Mouse (Mus musculus): ENCODE data around the gene Atp9a. TPM values are rescaled to one million over a fixed set of nuclear protein-coding genes. Genes with fewer than 3 reads are reported as not detected.

The Atp9a gene
- polyA plus RNA-seq, 1 experiment: 13.2 TPM

- Histone ChIP-seq H3K4me1 (ENCODE audit: control insufficient read depth, insufficient read depth, insufficient read length) (peaks cover 23% of the 10 kb centered on the region; the same call in 1 of the 2 replicates), H3K4me3 (ENCODE audit: extremely low read depth, insufficient read depth, insufficient read length) (peak overlapping the region; percentile 72), H3K27ac (ENCODE audit: insufficient read depth, low read length) (peak overlapping the region; percentile 76), H3K36me3 (ENCODE audit: control insufficient read depth, insufficient read depth, low read length) (no peaks in the 10 kb centered on the region), H3K27me3 (ENCODE audit: control insufficient read depth, insufficient read depth, low read length) (no peaks in the 10 kb centered on the region)
- TF ChIP-seq CTCF (IDR thresholded peaks at IDR 0.05; ENCODE audit: extremely low read depth, insufficient read depth, insufficient read length, insufficient replicate concordance) (no peak), POLR2A (IDR thresholded peaks at IDR 0.05; ENCODE audit: low read depth, low read length) (no peak)
- DNase-seq (ENCODE audit: low read depth in 1 of 2, low spot score in 2 of 2): peak in 1 of 2 experiments; percentile 30
- WGBS: 3% methylated on average over 21 of the region's 21 CpGs
Measured at GRCm38 (mm10) chr2:168589368-168590167, 152.6 kb downstream of the Atp9a start.

DNA sequence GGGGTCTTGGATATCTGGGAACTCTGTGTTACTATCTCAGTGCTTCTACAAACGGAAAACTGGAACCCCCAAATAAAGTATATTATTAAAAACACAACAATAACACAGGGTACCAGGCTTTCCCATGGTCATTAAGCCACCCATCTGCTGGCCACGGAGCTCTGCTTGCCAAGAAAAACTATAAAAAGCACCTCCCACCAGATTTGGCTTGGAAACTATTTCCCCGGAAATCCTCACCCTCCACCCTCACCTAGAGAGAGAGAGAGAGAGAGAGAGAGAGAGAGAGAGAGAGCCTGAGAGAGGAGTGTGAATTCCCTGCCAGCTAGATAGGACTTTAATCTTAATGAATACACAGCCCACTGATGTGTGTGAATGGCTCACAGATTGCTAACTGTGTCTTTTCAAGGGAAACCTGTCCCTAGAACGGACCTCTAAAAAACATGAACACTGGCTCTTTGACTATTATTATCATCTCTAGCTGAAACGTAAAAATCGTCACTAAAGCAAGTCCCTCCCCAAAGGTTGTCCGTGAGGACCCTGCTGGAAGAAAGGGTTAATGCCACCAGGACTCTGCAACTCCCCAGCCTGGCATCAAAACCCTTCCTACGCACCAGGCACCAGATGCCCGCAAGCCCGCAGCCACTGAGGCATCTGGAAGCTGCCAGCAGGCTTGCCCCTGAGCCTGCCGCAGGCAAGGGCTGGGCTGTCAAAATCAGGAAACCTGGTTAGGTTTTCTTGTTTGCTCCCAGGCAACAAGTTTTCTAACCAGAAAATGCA is 153.4 kb downstream of the Atp9a start:
- Histone ChIP-seq H3K4me1 (ENCODE audit: control insufficient read depth, insufficient read depth, insufficient read length) (peaks cover 30% of the 10 kb centered on the region; the same call in 1 of the 2 replicates), H3K27me3 (ENCODE audit: control insufficient read depth, insufficient read depth, low read length) (no peaks in the 10 kb centered on the region), H3K4me3 (ENCODE audit: extremely low read depth, insufficient read depth, insufficient read length) (peak overlapping the region; percentile 72), H3K27ac (ENCODE audit: insufficient read depth, low read length) (peak overlapping the region; percentile 76; the same call in 1 of the 2 replicates), H3K36me3 (ENCODE audit: control insufficient read depth, insufficient read depth, low read length) (no peaks in the 10 kb centered on the region)
- no peak for DNase-seq (ENCODE audit: low read depth in 1 of 2, low spot score in 2 of 2)
- WGBS: 19% methylated on average over 11 of the region's 11 CpGs
- no peak for TF ChIP-seq CTCF (IDR thresholded peaks at IDR 0.05; ENCODE audit: extremely low read depth, insufficient read depth, insufficient read length, insufficient replicate concordance)
- no peak for TF ChIP-seq POLR2A (IDR thresholded peaks at IDR 0.05; ENCODE audit: low read depth, low read length)

DNA sequence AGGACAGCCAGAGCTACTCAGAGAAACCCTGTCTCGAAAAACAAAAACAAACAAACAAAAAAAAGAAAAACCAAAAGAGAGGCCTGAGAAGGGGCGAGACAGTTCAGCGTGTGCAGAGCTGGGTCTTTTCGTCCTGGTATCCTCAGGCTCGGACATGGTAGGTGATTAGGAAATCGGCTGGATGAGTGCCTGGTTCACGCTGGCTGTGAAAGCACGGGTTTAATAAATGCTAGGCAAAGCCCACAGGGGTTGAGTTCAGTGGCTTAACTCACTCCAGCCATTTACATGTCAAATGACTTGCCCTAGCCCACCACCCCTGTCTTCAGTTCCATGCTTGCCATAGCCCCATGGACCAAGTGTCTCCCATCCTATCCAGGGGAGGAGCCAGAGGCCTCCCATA is 155.1 kb downstream of the Atp9a start:
- peaks cover 40% of the 10 kb centered on the region; the same call in 1 of the 2 replicates for H3K4me1 ChIP-seq (ENCODE audit: control insufficient read depth, insufficient read depth, insufficient read length)
- TF ChIP-seq CTCF (IDR thresholded peaks at IDR 0.05; ENCODE audit: extremely low read depth, insufficient read depth, insufficient read length, insufficient replicate concordance) (no peak), POLR2A (IDR thresholded peaks at IDR 0.05; ENCODE audit: low read depth, low read length) (no peak)
- H3K27me3 ChIP-seq (ENCODE audit: control insufficient read depth, insufficient read depth, low read length): no peaks in the 10 kb centered on the region
- no peaks in the 10 kb centered on the region for H3K36me3 ChIP-seq (ENCODE audit: control insufficient read depth, insufficient read depth, low read length)
- DNase-seq (ENCODE audit: low read depth in 1 of 2, low spot score in 2 of 2): no peak
- WGBS: 89% methylated on average over 8 of the region's 8 CpGs
- H3K4me3 ChIP-seq (ENCODE audit: extremely low read depth, insufficient read depth, insufficient read length): no peak overlapping the region
- H3K27ac ChIP-seq (ENCODE audit: insufficient read depth, low read length): no peak overlapping the region

GRCm38 (mm10) chr2:168586512-168586911 is 155.7 kb downstream of the Atp9a start:
- 93% methylated on average over 12 of the region's 12 CpGs for WGBS
- Histone ChIP-seq H3K4me3 (ENCODE audit: extremely low read depth, insufficient read depth, insufficient read length) (no peak overlapping the region), H3K4me1 (ENCODE audit: control insufficient read depth, insufficient read depth, insufficient read length) (peaks cover 40% of the 10 kb centered on the region; the same call in 1 of the 2 replicates), H3K27me3 (ENCODE audit: control insufficient read depth, insufficient read depth, low read length) (no peaks in the 10 kb centered on the region), H3K36me3 (ENCODE audit: control insufficient read depth, insufficient read depth, low read length) (no peaks in the 10 kb centered on the region), H3K27ac (ENCODE audit: insufficient read depth, low read length) (no peak overlapping the region)
- TF ChIP-seq CTCF (IDR thresholded peaks at IDR 0.05; ENCODE audit: extremely low read depth, insufficient read depth, insufficient read length, insufficient replicate concordance): no peak
- TF ChIP-seq POLR2A (IDR thresholded peaks at IDR 0.05; ENCODE audit: low read depth, low read length): no peak
- no peak for DNase-seq (ENCODE audit: low read depth in 1 of 2, low spot score in 2 of 2)

GRCm38 (mm10) chr2:168584857-168585256 is 157.4 kb downstream of the Atp9a start:
- no peak for DNase-seq (ENCODE audit: low read depth in 1 of 2, low spot score in 2 of 2)
- Histone ChIP-seq H3K4me3 (ENCODE audit: extremely low read depth, insufficient read depth, insufficient read length) (no peak overlapping the region), H3K4me1 (ENCODE audit: control insufficient read depth, insufficient read depth, insufficient read length) (peaks cover 39% of the 10 kb centered on the region; the same call in 1 of the 2 replicates), H3K27ac (ENCODE audit: insufficient read depth, low read length) (no peak overlapping the region), H3K27me3 (ENCODE audit: control insufficient read depth, insufficient read depth, low read length) (no peaks in the 10 kb centered on the region), H3K36me3 (ENCODE audit: control insufficient read depth, insufficient read depth, low read length) (no peaks in the 10 kb centered on the region)
- 37% methylated on average over 6 of the region's 6 CpGs for WGBS
- TF ChIP-seq POLR2A (IDR thresholded peaks at IDR 0.05; ENCODE audit: low read depth, low read length) (no peak), CTCF (IDR thresholded peaks at IDR 0.05; ENCODE audit: extremely low read depth, insufficient read depth, insufficient read length, insufficient replicate concordance) (no peak)

Other genes starting within 250 kb of the Atp9a start
- gene Nfatc2, start 140.8 kb downstream of the Atp9a start, polyA plus RNA-seq (2012; rRNA removed): 14.9 and 15.3 TPM in 2 replicates
- gene Sall4, start 25.5 kb upstream of the Atp9a start, polyA plus RNA-seq (2012; rRNA removed): not detected in 2 replicates
- gene Zfp64, start 213.2 kb upstream of the Atp9a start, polyA plus RNA-seq (2012; rRNA removed): 21.3 and 25.3 TPM in 2 replicates